Mouse (Mus musculus): ENCODE data around the gene Ets2.
"Not testable (repeated sequence)": the region's sequence is repeated elsewhere in the genome, so short reads cannot be mapped to it uniquely, and the experiment has no call there.

Ets2 gene

GRCm38 (mm10) chr16:95696599-95696998, 5.3 kb upstream of the Ets2 start:
- ATAC-seq (ENCODE audit: insufficient number of reproducible peaks, low FRiP score, low TSS enrichment), result no peak

- no peak for ATAC-seq (ENCODE audit: insufficient number of reproducible peaks, low FRiP score, low TSS enrichment)
These were observed 2.2 kb upstream of the Ets2 start for GRCm38 (mm10) chr16:95699721-95700120.

GRCm38 (mm10) chr16:95700224-95700623, 1.7 kb upstream of the Ets2 start:
- no peak for ATAC-seq (ENCODE audit: insufficient number of reproducible peaks, low FRiP score, low TSS enrichment)

- peak; percentile 50 for ATAC-seq (ENCODE audit: insufficient number of reproducible peaks, low FRiP score, low TSS enrichment)
These were observed 979 bp downstream of the Ets2 start for GRCm38 (mm10) chr16:95702562-95703545.

GRCm38 (mm10) chr16:95703958-95704357, 2.1 kb downstream of the Ets2 start:
- ATAC-seq (ENCODE audit: insufficient number of reproducible peaks, low FRiP score, low TSS enrichment), result no peak

- ATAC-seq (ENCODE audit: insufficient number of reproducible peaks, low FRiP score, low TSS enrichment), result no peak
These were observed 2.9 kb downstream of the Ets2 start for GRCm38 (mm10) chr16:95704662-95705330.

GRCm38 (mm10) chr16:95705771-95706170, 3.9 kb downstream of the Ets2 start:
- no peak for ATAC-seq (ENCODE audit: insufficient number of reproducible peaks, low FRiP score, low TSS enrichment)

- no peak for ATAC-seq (ENCODE audit: insufficient number of reproducible peaks, low FRiP score, low TSS enrichment)
These were observed 6.5 kb downstream of the Ets2 start for GRCm38 (mm10) chr16:95708211-95709004.

GRCm38 (mm10) chr16:95709175-95709574, 7.3 kb downstream of the Ets2 start:
- ATAC-seq (ENCODE audit: insufficient number of reproducible peaks, low FRiP score, low TSS enrichment), result no peak

GRCm38 (mm10) chr16:95710129-95710528, 8.3 kb downstream of the Ets2 start:
- no peak for ATAC-seq (ENCODE audit: insufficient number of reproducible peaks, low FRiP score, low TSS enrichment)

- no peak for ATAC-seq (ENCODE audit: insufficient number of reproducible peaks, low FRiP score, low TSS enrichment)
These were observed 10.2 kb downstream of the Ets2 start for GRCm38 (mm10) chr16:95712121-95712520.

- ATAC-seq (ENCODE audit: insufficient number of reproducible peaks, low FRiP score, low TSS enrichment), result not testable (repeated sequence)
These were observed 11.2 kb downstream of the Ets2 start for GRCm38 (mm10) chr16:95713077-95713476.

GRCm38 (mm10) chr16:95715026-95715425, 13.2 kb downstream of the Ets2 start:
- no peak for ATAC-seq (ENCODE audit: insufficient number of reproducible peaks, low FRiP score, low TSS enrichment)

- ATAC-seq (ENCODE audit: insufficient number of reproducible peaks, low FRiP score, low TSS enrichment), result no peak
These were observed 14.3 kb downstream of the Ets2 start for GRCm38 (mm10) chr16:95716061-95716706.

- ATAC-seq (ENCODE audit: insufficient number of reproducible peaks, low FRiP score, low TSS enrichment), result no peak
These were observed 15.8 kb downstream of the Ets2 start for GRCm38 (mm10) chr16:95717631-95718030.

GRCm38 (mm10) chr16:95718119-95718518, 16.2 kb downstream of the Ets2 start:
- no peak for ATAC-seq (ENCODE audit: insufficient number of reproducible peaks, low FRiP score, low TSS enrichment)

GRCm38 (mm10) chr16:95720532-95720931, 18.7 kb downstream of the Ets2 start:
- ATAC-seq (ENCODE audit: insufficient number of reproducible peaks, low FRiP score, low TSS enrichment), result no peak

- no peak for ATAC-seq (ENCODE audit: insufficient number of reproducible peaks, low FRiP score, low TSS enrichment)
These were observed 22.4 kb downstream of the Ets2 start for GRCm38 (mm10) chr16:95724251-95724650.

GRCm38 (mm10) chr16:95724776-95725175, 22.9 kb downstream of the Ets2 start:
- no peak for ATAC-seq (ENCODE audit: insufficient number of reproducible peaks, low FRiP score, low TSS enrichment)

- no peak for ATAC-seq (ENCODE audit: insufficient number of reproducible peaks, low FRiP score, low TSS enrichment)
These were observed 24.9 kb downstream of the Ets2 start for GRCm38 (mm10) chr16:95726802-95727201.
